Mouse (Mus musculus) spleen, adult 18-20 months (tissue): Measurements from ENCODE around the gene Strada.

ENCODE experiments used
- DNase-seq, 2 experiments: peaks; one replicate each; pipeline ENCODE4 v3.0.0; 2022; ENCODE audit warnings: mixed read lengths in 2 of 2

Strada gene

DNA sequence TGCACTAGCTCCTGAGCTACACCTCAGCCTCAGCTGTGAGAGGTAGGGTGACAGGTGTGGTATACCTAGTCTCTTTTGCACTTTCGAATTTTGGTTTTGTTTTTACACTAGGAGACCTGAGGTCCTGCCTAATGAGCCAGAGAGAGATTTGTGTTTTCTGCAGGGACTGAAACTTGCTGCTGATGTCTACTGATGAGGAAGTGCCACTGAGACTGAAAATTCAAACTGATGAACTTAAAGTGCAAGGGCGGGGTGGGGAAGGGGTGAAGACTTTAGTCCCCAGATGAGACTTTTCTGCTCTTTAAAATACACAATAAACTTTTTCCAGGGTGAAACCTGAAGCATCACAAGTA lies 21.5 kb downstream of the Strada start:
- DNase-seq: no peak

DNA sequence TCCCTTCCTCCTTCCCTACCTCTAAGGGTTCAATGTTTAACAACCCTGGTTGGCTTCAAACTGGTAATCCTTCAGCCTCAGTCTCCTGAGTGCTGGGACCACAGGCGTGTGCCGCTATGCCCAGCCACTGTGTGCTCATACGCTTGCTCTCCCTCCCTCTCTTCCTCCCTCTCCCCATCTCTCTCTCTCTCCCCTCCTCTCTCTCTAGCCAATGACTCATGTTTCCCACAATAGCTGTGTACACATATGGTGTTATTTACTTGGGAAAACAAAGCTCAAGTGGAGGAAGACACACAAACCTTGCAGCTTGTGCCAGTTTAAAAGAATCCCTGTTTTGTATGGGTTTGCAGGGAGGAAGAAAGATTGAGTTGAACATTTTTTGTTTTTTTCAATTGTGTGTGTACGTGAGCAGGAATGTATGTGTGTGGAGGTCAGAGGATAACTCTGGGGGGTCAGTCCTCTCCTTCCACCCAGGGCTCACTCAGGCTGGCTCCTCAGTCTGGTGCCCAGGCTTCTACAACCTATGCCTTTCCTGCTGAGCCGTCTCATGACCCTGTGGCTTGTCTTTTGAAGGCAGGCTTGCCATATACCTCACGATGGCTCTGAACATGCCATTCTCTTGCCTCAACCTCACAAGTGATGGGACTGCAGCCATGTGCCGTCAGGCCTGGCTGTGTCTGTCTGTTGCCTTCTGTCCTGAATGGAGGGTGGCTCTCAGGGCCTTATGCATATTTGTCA lies 22.1 kb downstream of the Strada start:
- no peak for DNase-seq

DNA sequence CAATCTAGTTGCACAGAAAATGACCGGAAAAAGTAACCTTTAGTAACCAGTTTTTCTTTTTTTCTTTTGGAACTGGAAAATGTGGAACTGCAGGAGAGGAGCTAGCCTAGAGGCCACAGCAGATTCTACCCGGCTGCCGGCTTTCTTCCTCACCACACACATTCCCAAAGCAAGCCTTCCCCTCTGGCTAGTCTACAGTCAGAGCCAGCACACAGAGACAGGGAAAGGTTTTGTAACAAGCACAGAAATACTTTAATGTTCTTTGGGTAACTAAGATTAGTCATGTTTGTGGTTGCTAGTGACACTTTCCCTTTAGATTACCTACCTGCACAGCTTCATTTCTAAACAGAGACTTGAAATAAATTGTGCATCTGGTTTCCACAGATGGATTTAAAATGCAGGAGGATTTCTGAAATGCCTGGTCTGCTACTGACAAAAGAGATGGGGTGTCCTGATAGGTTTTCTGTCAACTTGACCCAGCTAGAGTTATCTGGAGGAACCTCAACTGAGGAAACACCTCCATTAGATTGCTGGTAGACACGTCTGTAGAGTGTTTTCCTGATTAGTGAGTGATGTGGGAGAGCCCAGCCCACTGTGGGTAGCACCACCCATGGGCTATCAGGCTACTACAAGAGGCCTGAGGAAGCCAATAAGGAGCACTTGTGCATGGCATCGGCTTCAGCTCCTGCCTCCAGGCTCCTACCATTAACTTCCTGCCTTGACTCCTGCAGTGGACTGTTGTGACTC lies 23.8 kb downstream of the Strada start:
- DNase-seq: no peak

DNA sequence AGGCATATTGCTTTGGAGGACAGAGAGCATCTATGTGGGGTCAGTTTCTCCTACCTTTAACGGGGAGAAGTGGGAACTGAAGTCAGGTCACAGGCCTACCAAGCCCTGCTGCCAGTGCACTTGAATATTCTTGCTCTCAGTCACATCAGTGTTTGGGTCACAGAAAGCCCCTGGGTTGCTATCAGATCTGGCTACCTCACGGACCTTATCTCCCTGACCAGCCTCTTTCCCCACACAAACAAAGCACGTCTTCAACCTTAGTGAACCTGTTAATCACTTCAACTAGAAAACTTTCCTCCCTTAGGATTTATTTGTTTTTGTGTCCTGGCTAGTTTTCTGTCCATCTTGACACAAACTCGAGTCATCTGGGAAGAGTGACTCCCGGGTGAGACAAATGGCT lies 25.6 kb downstream of the Strada start:
- DNase-seq: no peak

DNA sequence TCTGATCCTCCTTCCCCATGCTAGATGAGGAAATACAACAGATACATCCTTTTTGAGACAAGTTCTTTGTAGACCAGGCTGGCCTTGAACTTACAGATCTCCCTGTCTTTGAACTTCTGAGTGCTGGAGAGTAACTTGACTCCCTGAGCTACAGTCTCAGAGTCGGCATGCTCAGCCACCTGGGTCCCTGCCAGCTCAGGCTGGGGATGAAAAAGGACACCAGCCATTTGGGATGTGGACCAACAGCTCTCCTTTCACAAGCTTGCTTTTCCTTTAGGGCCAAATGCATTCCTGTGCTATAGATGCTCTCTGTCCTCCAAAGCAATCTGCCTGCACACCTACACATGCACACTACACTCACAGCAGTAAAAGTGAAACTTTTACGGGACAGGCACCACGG lies 26.9 kb downstream of the Strada start:
- no peak for DNase-seq

DNA sequence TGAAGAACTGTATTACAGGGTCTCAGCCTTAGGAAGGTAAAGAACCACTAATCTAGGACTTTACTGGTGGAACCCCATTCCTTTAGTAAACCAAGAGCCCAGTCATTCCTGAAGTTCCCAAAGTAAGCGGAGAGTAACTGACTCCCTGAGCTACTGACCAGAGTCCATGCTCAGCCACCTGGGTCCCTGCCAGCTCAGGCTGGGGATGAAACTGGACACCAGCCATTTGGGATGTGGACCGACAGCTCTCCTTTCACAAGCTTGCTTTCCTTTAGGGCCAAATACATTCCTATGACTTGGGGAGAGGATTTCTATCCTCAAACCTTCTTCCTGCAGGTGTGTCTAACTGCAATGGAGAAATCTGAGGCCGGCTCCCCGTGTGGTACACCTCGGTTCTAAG lies 27.6 kb downstream of the Strada start:
- DNase-seq: no peak

DNA sequence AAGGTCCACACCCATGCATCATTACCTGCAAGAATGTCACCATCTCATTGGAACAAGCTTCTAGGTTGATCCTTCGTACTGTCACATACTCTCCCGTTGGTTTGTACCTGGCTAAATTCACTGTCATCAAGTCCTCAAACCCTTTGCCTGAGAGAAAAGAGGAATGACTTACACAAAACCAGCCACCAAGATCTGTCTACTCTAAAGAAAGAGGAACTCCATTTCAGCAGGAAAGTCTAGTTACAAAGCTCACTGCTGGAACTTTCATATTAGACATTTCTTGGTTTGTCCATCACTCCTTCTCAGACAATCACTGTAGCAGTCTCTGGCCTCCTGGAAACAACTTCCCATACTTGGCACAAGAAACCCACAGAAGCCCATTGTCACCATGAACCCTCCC lies 28.7 kb downstream of the Strada start:
- no peak for DNase-seq

DNA sequence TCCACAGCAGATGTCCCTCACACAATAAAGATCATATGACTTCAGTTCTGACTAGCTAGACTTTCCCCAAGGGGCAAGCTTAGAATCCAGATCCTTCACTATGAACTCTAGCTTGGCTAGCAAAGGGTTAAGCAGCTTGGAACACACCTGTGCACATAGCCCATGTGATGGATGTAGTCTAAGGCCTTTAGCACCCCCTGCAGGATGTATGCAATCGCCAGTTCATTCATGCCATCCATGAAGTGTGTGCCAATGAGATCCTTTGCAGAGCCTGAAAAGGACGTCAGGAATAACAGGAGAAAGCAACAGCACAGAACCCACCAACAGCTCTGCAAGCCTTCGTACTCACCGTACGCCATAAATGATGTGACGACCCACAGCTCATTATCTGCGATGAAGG lies 31.2 kb downstream of the Strada start:
- peak in 1 of 2 experiments; percentile 37 for DNase-seq

DNA sequence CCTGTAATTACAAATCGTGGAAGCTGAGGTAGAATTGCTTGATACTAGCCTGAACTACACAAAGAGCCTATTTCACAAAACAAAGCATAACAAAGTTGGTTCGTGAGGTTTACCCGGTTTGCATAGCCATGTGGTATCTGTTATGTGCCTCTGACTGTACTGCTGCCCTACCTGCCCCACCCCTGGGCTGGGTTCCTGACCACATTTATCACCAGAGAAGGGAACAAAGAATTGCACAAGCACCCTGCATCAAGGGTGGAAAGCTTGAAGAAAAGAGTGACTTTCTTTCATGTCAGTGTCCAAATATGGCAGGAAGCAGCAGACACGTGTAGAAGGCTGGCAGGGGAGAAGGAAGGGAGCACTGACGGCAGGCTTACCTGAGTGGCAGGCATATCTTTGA lies 34.5 kb downstream of the Strada start:
- DNase-seq: peak in 1 of 2 experiments; percentile 25

DNA sequence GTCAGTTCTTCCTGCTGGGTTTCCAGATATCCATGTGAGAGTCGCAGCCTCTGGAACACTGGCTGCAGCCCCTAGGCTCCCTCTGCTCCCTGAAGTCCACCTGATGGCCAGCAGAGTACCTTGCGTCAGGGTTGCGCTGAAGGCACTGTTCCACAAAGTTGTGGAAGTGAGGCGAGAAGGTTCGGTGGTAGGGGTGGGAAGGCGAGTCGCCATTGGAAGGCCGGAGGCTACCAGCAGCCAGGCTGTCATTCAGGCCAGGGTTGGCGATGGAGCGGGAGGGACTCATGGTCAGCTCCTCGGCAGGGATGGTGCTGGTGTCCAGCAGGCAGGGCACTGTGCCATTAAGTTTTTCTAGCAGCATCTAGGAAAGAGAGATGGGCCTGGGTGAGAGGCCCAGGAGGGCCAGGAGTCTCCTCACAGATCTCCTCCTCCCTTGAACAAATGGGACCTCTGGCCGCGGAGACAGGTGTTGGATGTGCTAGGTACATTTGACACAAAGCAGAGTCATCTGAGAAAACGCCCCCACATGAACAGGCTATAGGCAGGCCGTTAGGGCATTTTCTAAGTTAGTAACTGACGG lies 37.3 kb downstream of the Strada start:
- DNase-seq: no peak

DNA sequence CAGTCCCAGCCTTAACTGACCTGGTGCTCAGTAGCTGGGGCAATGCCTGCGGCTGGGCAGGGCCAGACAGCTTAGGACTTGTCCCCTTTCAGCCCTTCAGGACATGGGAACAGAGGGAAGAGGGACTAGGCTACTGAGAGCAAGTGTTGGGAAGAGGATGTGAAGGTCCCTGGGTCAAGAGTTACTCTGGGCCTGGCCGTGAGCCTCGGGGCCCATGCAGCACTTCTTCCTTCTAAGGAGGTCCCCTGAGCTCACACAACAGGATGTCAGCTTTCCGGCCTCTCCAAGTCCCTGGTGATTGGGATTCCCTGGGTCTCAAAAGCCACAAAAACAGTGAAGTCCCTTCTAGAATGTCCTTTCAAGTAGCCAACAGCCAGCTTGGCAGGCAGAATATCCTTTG lies 38.4 kb downstream of the Strada start:
- no peak for DNase-seq

DNA sequence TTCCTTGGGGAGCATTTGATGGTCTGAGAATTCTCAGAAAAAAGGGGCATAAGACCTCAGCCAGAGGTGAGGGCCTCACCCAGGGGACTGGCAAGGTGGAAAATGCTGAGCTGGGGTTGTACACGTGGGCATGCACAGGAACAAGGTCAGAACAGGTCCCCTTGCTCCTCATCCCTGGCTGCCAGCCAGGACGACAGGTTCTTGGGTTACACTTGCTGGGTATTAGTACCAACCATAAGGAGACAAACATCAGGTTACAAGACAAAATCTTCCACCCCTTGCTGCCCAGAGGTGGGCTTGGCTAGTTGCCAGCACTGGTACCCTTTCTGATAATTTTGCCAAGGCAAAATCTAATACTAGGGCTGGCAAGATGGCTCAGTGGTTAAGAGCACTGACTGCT lies 39.7 kb downstream of the Strada start:
- DNase-seq: no peak

DNA sequence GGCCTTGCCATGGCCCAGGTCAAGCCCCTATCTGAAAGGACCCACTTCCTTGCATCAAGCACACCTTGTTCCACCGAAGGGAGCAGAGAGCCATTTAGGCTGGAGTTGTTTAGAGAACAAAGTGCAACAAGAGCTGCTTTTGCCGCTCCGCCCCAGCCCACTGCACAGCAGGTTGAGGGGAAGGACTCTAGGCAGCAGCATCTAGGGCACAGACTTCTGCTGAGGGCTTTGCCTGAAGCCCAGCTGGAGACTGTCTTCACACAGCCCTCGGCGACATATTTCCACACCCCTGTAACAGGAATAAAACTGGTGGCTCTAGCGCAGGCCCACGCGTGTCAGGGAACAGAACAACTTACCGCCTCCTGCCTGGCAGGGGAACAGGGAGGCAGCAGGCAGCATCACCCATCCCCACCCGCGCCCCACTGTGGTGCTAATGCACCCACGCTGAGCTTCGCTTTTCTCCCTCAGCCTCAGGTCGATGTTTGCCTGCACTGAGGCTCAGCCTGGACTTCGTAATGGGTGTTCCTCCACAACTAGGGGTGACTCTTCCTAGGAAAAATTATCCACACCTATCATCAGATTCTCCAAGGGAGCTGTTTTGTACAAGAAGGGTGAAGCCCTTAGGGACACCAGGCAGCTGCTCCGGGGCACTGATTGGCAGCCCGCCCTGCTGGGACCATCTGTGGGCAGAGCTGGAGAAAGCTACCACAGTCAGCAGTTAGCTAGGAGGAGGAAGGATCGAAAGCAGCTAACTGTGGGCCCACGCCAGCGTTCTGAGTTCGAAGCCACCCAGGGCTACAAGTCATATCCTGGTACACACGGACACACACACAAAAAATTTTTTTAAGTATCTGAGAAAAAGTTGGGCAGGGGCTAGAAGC lies 40.9 kb downstream of the Strada start, which contains the start of the genes Gm10840 and Limd2:
Gm10840 (plus strand) TSS at position 10 of the 881 bp plus-strand sequence.
Limd2 (minus strand) TSS at position 20 of the 881 bp plus-strand sequence.
- DNase-seq: peak; percentile 52 to 60

DNA sequence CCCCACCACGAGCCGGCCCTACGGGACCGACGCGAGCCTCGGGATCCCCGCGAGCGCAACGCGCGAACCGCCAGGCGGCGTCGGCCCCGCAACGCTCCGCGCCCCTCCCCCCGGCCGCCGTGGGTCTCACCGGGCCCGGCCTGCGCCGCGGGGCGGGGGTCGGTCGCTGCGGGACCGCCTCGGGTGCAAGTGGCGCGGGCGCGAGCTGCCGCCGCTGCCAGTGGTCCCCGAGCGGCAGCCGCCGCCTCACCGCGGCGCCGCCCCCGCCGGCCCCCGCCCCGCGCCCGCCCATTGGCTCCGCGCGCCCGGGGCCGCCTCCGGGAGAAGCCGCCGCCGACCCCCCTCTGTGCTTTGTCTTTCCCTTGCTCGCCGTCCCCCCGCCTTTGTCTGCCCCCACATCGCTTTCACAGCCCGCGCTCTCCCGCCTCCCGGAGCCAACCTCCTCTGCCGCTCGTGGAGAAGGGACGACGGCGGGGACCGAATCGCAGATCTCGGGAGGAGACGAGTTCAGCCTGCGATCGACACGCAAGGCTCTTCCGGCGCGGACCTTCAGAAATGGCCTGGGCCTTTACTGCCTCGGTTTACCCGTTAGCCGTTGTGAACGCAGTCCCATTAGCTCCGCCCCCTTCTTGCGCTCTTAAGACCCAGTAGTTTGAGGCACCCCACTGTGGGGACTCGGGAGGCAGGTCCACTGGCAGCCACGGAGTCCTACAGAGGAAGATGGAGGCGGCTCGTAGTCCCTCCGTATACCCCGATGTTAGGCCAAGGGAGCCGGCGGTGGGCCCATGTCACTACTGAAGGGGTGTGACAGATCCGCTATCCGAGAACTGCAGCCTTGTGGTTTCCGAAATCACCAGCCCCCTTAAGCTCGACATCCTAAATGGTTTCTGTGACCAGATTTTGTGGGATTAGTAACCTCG lies 41.8 kb downstream of the Strada start:
- peak; percentile 82 to 84 for DNase-seq

DNA sequence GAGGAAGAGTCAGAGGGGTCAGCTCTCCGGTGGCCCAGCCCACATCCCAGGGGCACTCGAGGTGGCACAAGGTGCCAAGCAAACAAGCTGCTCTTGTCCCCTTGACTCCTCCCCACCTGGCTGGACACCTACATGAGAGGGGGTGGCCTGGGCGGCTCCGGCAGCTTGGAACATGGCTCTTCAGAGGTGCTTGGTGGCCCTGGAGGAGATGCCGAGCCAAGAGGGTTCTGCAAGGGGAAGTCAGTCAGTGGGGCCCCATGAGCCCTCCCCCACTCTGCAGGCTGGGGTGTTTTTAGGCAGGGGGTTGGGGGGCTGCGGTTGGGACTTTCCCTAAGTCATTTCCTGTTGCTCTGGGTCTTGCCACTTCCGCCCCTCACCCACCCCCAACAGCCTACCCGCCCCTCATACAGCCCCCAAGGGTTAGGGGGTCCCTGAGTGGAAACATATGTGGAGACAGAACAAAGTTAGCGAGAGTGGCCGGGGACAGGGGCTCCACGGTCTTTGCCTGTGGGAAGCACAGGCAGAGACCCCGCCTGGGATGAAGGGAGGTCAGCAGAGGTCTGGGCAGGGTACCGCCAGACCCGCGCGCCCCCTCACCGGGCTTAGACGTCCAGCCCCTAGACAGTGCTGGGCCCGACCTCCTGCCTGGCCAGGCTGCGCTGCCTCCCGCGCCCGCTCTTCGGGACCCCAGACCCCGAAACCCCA lies 42.6 kb downstream of the Strada start:
- DNase-seq: peak; percentile 82 to 88

DNA sequence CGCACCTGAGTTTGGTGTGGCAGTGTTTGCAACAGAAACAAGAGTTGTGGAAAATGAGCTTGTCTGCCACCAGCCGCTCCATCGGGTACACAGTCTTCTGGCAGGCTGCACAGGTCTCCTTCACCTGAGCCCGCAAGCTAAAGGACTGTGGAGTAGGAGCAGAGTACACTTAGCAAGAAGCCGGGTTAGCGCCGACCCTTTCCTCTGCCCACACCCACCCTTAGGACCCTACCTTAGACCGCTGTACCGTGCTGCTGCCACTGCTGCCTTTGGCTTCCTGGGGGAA lies 43.1 kb downstream of the Strada start:
- DNase-seq: no peak

DNA sequence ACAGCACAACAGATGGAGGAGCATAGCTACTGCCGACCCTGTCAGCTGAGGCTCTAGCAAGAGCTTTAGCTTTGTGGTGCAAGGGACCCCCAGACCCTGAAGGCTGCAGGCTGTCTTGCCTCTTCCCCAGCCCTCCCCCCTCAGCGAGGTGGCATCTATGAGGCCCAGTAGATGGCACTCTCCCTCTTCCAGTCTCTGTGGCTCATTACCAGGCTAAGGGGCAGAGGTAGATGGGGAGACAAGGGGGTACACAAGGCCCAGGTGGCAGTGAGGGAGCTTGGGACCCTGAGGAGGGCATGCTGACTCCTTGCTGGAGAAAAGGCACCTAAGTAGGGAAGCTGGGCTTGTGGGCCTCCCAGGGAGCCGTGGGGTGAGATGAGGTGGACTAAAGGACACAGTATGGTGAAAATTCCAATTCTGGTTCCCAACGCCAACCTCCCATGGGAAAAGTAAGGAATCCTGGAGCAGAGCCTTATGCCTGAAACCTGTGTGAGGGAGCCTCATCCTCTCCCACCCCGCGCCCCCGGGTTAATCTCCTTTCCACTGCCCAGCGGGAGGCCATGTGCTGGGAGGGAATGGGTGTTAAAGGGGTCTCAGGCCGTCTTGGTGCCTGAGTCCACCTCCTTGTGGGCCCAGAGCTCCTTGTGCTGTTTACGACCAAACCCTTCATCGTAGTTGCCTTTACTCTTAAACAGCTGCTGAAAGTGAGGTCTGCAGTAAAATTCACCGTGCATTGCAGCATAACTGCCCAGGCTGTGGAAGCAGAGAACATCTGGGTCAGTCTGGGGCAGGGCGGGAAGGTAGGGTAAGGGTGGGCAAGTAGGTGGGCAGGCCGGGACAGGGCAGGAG lies 43.7 kb downstream of the Strada start:
- peak in 1 of 2 experiments; percentile 60 for DNase-seq

DNA sequence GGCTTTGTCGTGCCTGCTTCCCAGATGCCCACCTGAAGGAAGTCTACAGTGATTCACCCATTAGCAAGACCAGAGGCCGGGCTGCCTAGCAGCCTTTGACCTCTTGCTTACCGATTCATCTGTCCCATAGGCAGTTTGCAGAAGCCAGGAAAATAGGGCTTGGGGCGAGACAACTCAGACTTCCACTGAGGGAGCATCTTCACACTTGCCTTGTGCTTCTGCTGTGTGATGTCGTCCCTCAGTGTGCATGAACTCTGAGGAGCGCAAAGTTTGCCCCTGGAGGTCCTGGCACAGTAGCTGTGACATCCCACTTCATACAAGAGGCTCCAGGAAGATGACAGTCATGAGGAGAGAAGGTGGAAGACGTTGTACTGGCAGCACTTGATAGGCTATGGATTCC lies 44.8 kb downstream of the Strada start:
- peak; percentile 3 to 14 for DNase-seq

DNA sequence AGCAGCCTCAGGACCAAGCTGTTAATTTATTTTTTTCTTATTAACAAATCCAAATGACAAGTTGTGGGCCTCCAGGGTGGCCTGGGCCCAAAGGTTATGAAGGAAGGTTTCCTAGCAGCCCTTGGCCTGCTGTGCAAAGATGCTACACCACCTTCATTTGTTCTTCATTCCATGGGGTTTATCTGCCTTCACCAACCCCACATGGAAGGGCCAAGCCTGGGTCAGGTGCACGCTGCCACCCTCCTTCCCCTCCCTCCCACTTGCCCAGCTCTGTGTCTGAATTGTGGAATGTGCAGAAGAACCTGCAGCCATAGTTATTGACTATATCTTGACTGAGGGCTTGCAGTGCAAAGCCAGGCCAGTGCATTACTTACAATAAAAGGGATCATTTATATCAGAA lies 45.7 kb downstream of the Strada start:
- no peak for DNase-seq

DNA sequence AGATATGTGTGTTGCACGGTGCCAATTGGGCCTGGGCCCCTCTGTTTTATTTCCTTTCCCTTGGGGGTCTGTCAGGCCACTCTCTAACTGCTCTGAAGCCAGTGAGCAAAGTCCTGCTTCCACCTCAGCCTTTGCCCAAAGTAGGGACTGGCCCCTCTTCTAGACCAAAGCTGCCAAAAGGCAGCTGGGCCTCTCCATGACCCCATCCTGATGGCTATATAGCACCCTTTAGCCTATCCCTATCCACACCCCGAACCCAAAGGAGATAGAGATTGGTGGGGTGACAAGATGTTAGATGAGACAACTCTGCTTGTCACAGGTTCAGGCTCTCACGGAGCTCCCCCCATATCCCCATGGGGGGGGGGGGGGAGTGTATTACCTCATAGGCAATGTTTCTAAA lies 46.2 kb downstream of the Strada start:
- peak in 1 of 2 experiments; percentile 15 for DNase-seq
